Mouse (Mus musculus) intestine, embryonic 14.5 days (tissue): Measurements from ENCODE around the gene Samd4. TPM values are rescaled to one million over a fixed set of nuclear protein-coding genes. Genes with fewer than 3 reads are reported as not detected.

Experiments used
- ATAC-seq: fragments of 200-750 bp; cut with Nextera tagmentation; replicated peaks from 2 replicates; pipeline ENCODE4 v1.8.0; 2017; ENCODE audit warnings: low read depth, moderate number of reproducible peaks, moderate TSS enrichment, moderate library complexity; ENCODE audit not compliant: low FRiP score, low TSS enrichment
- DNase-seq: peaks from one replicate; pipeline ENCODE4 v3.0.0-alpha.2; 2018; ENCODE audit warnings: low spot score
- H3K27ac ChIP-seq: fragments of 300-500 bp; sonication (generic); 2 replicates; pipeline ENCODE4 v1.5.1; 2014; ENCODE audit warnings: low read depth, mild to moderate bottlenecking, control low read depth
- H3K27me3 ChIP-seq: fragments of 300-500 bp; sonication (generic); replicated peaks from 2 replicates; pipeline ENCODE4 v1.6.1; 2014; ENCODE audit warnings: low read length, control low read depth; ENCODE audit not compliant: control insufficient read depth, insufficient read depth
- H3K36me3 ChIP-seq: fragments of 300-500 bp; sonication (generic); 2 replicates; pipeline ENCODE4 v1.6.1; 2014; ENCODE audit warnings: low read length, control low read depth; ENCODE audit not compliant: control insufficient read depth, insufficient read depth
- H3K4me1 ChIP-seq: fragments of 300-500 bp; sonication (generic); replicated peaks from 2 replicates; pipeline ENCODE4 v1.6.1; 2014; ENCODE audit warnings: low read length, control low read depth, mixed read lengths; ENCODE audit not compliant: control insufficient read depth, insufficient read depth
- H3K4me2 ChIP-seq: fragments of 300-500 bp; sonication (generic); 2 replicates; pipeline ENCODE4 v1.6.1; 2014; ENCODE audit warnings: low read length
- H3K4me3 ChIP-seq: fragments of 300-500 bp; sonication (generic); 2 replicates; pipeline ENCODE4 v1.5.1; 2014; ENCODE audit warnings: low read depth, low read length, control low read depth, mixed read lengths
- H3K9ac ChIP-seq: fragments of 300-500 bp; sonication (generic); 2 replicates; pipeline ENCODE4 v1.6.1; 2014; ENCODE audit warnings: mild to moderate bottlenecking, low read length
- H3K9me3 ChIP-seq: fragments of 300-500 bp; sonication (generic); 2 replicates; pipeline ENCODE4 v1.6.1; 2016; ENCODE audit warnings: low read length, control low read depth; ENCODE audit not compliant: control insufficient read depth
- WGBS: fragments of 180-500 bp; shearing (Covaris S2); extraction: QIAGEN DNeasy Blood & Tissue Kit; methylation state at CpG from one replicate; pipeline ENCODE4 v1.1.7; 2014; 5-methylcytosine and 5-hydroxymethylcytosine counted together
- polyA plus RNA-seq: library from polyadenylated mRNA; unstranded; fragments of >200 nt; fragmentation: Nextera tagmentation; extraction: Ambion mirVana; gene quantifications from 2 replicates; pipeline ENCODE4 v1.2.1, GENCODE M21; 2014

Gene Samd4
- polyA plus RNA-seq, 1 experiment from 2014 or later: 4.4 TPM

GRCm38 (mm10) chr14:46881581-46882430 lies 848 bp upstream of the Samd4 start:
- Histone ChIP-seq H3K4me1 (peaks cover 12% of the 10 kb centered on the region), H3K4me3 (peak overlapping the region; percentile 75), H3K4me2 (peak overlapping the region; percentile 96), H3K9me3 (no peaks in the 10 kb centered on the region), H3K9ac (peak overlapping the region; percentile 79), H3K27me3 (no peaks in the 10 kb centered on the region), H3K36me3 (no peaks in the 10 kb centered on the region), H3K27ac (peak overlapping the region; percentile 71)
- ATAC-seq (peak; percentile 25), DNase-seq (peak; percentile 79)
- WGBS: 5% methylated on average over 38 of the region's 40 CpGs

GRCm38 (mm10) chr14:46883068-46883870 lies 615 bp downstream of the Samd4 start:
- Histone ChIP-seq H3K9me3 (no peaks in the 10 kb centered on the region), H3K4me3 (peak overlapping the region; percentile 75), H3K9ac (peak overlapping the region; percentile 79), H3K4me2 (peak overlapping the region; percentile 96), H3K36me3 (0 out of 2 replicates have a peak, but pooled peaks cover 2% of the 10 kb centered on the region), H3K27ac (peak overlapping the region; percentile 93), H3K27me3 (no peaks in the 10 kb centered on the region), H3K4me1 (peaks cover 16% of the 10 kb centered on the region)
- WGBS: under 1% methylated on average over 68 of the region's 70 CpGs
- DNase-seq: peak; percentile 86
- ATAC-seq: peak; percentile 7; the same call in 1 of the 2 replicates

- no peaks in the 10 kb centered on the region for H3K9me3 ChIP-seq
- peak overlapping the region; percentile 96 for H3K4me2 ChIP-seq
- H3K27ac ChIP-seq: peak overlapping the region; percentile 87
- ATAC-seq (peak; percentile 23), DNase-seq (peak; percentile 87)
- peak overlapping the region; percentile 75 for H3K4me3 ChIP-seq
- 0% methylated on average over 19 of the region's 29 CpGs for WGBS
- no peaks in the 10 kb centered on the region for H3K27me3 ChIP-seq
- peak overlapping the region; percentile 74 for H3K9ac ChIP-seq
- H3K4me1 ChIP-seq: peaks cover 16% of the 10 kb centered on the region
- 0 out of 2 replicates have a peak, but pooled peaks cover 3% of the 10 kb centered on the region for H3K36me3 ChIP-seq
Measured at GRCm38 (mm10) chr14:46883871-46884441, 1.3 kb downstream of the Samd4 start.

- Histone ChIP-seq H3K9me3 (no peaks in the 10 kb centered on the region), H3K27me3 (no peaks in the 10 kb centered on the region), H3K27ac (peak overlapping the region; percentile 87), H3K4me3 (peak overlapping the region; percentile 75), H3K9ac (peak overlapping the region; percentile 74), H3K4me2 (peak overlapping the region; percentile 96), H3K4me1 (peaks cover 16% of the 10 kb centered on the region), H3K36me3 (peaks cover 9% of the 10 kb centered on the region; the same call in 1 of the 2 replicates)
- under 1% methylated on average over 45 of the region's 52 CpGs for WGBS
- peak; percentile 29 for ATAC-seq
- peak; percentile 86 for DNase-seq
Measured at GRCm38 (mm10) chr14:46884701-46885428, 2.2 kb downstream of the Samd4 start.

GRCm38 (mm10) chr14:46885429-46885755 lies 2.7 kb downstream of the Samd4 start:
- Histone ChIP-seq H3K36me3 (peaks cover 13% of the 10 kb centered on the region; the same call in 1 of the 2 replicates), H3K27me3 (no peaks in the 10 kb centered on the region), H3K4me2 (peak overlapping the region; percentile 96), H3K9ac (peak overlapping the region; percentile 74), H3K9me3 (no peaks in the 10 kb centered on the region), H3K27ac (peak overlapping the region; percentile 87), H3K4me1 (peaks cover 16% of the 10 kb centered on the region), H3K4me3 (peak overlapping the region; percentile 75)
- ATAC-seq: no peak
- DNase-seq: no peak
- 4% methylated on average over 7 of the region's 7 CpGs for WGBS

GRCm38 (mm10) chr14:46885891-46886301 lies 3.2 kb downstream of the Samd4 start:
- DNase-seq (peak; percentile 82), ATAC-seq (peak; percentile 33; the same call in 1 of the 2 replicates)
- H3K4me1 ChIP-seq: peaks cover 16% of the 10 kb centered on the region
- WGBS: 10% methylated on average over 5 of the region's 5 CpGs
- peak overlapping the region; percentile 44 for H3K9ac ChIP-seq
- H3K4me3 ChIP-seq: peak overlapping the region; percentile 75
- H3K36me3 ChIP-seq: peaks cover 13% of the 10 kb centered on the region; the same call in 1 of the 2 replicates
- H3K27ac ChIP-seq: peak overlapping the region; percentile 87
- no peaks in the 10 kb centered on the region for H3K9me3 ChIP-seq
- H3K4me2 ChIP-seq: peak overlapping the region; percentile 96
- H3K27me3 ChIP-seq: no peaks in the 10 kb centered on the region

- WGBS: 70% methylated on average over 4 of the region's 4 CpGs
- Histone ChIP-seq H3K4me1 (peaks cover 16% of the 10 kb centered on the region), H3K4me2 (no peak overlapping the region), H3K9ac (no peak overlapping the region), H3K27ac (no peak overlapping the region), H3K9me3 (no peaks in the 10 kb centered on the region), H3K27me3 (no peaks in the 10 kb centered on the region), H3K36me3 (peaks cover 13% of the 10 kb centered on the region; the same call in 1 of the 2 replicates), H3K4me3 (no peak overlapping the region)
- DNase-seq (no peak), ATAC-seq (no peak)
Measured at GRCm38 (mm10) chr14:46889096-46889495, 6.4 kb downstream of the Samd4 start.

GRCm38 (mm10) chr14:46893961-46894360 lies 11.3 kb downstream of the Samd4 start:
- WGBS: 79% methylated on average over 10 of the region's 10 CpGs
- Histone ChIP-seq H3K9ac (no peak overlapping the region), H3K9me3 (no peaks in the 10 kb centered on the region), H3K4me1 (peaks cover 7% of the 10 kb centered on the region), H3K27ac (no peak overlapping the region), H3K4me3 (no peak overlapping the region), H3K27me3 (no peaks in the 10 kb centered on the region), H3K36me3 (peaks cover 11% of the 10 kb centered on the region; the same call in 1 of the 2 replicates), H3K4me2 (no peak overlapping the region)
- no peak for ATAC-seq
- DNase-seq: no peak
